Mouse (Mus musculus): ENCODE measurements at regions not wholly inside any gene's neighbourhood (a gene's known extent, or its start where the extent isn't known, plus 50 kb on each side); places are given as distances from the start of the nearest gene placed in this dataset.

- H3K27me3 ChIP-seq (ENCODE audit: control insufficient read depth, insufficient read depth, low read length), result no peaks in the 10 kb centered on the region
- H3K27ac ChIP-seq (replicated peaks; ENCODE audit: low read depth, low read length), result no peak overlapping the region
- TF ChIP-seq POLR2A (IDR thresholded peaks at IDR 0.05; ENCODE audit: borderline replicate concordance, extremely low read depth, insufficient read depth, insufficient read length), result no peak
- no peaks in the 10 kb centered on the region for H3K9me3 ChIP-seq (ENCODE audit: control insufficient read depth, low read length)
- H3K9ac ChIP-seq (ENCODE audit: low read depth, low read length, severe bottlenecking), result no peak overlapping the region
- H3K4me2 ChIP-seq (replicated peaks; ENCODE audit: low read depth, low read length, severe bottlenecking), result no peak overlapping the region
- H3K36me3 ChIP-seq (ENCODE audit: control insufficient read depth, insufficient read depth, low read length), result no peaks in the 10 kb centered on the region
- DNase-seq (ENCODE audit: low spot score) (peak; percentile 11), ATAC-seq (ENCODE audit: low FRiP score, low read depth) (no peak)
- no peak overlapping the region for H3K4me3 ChIP-seq (replicated peaks; ENCODE audit: low read length)
- 70% methylated on average over 1 of the region's 1 CpGs for WGBS
- no peaks in the 10 kb centered on the region for H3K4me1 ChIP-seq (ENCODE audit: control insufficient read depth, insufficient read depth, low read length)
Measured at GRCm38 (mm10) chr6:60445591-60445990, 384.1 kb downstream of the Snca start.

GRCm38 (mm10) chr6:60441952-60442351 is 387.7 kb downstream of the Snca start:
- H3K4me1 ChIP-seq (ENCODE audit: control insufficient read depth, insufficient read depth, low read length), result no peaks in the 10 kb centered on the region
- no peaks in the 10 kb centered on the region for H3K36me3 ChIP-seq (ENCODE audit: control insufficient read depth, insufficient read depth, low read length)
- ATAC-seq (ENCODE audit: low FRiP score, low read depth) (no peak), DNase-seq (ENCODE audit: low spot score) (no peak)
- no peak overlapping the region for H3K9ac ChIP-seq (ENCODE audit: low read depth, low read length, severe bottlenecking)
- no peak for TF ChIP-seq POLR2A (IDR thresholded peaks at IDR 0.05; ENCODE audit: borderline replicate concordance, extremely low read depth, insufficient read depth, insufficient read length)
- no peaks in the 10 kb centered on the region for H3K27me3 ChIP-seq (ENCODE audit: control insufficient read depth, insufficient read depth, low read length)
- H3K9me3 ChIP-seq (ENCODE audit: control insufficient read depth, low read length), result no peaks in the 10 kb centered on the region
- H3K4me2 ChIP-seq (replicated peaks; ENCODE audit: low read depth, low read length, severe bottlenecking), result no peak overlapping the region
- 85% methylated on average over 1 of the region's 1 CpGs for WGBS
- no peak overlapping the region for H3K27ac ChIP-seq (replicated peaks; ENCODE audit: low read depth, low read length)
- no peak overlapping the region for H3K4me3 ChIP-seq (replicated peaks; ENCODE audit: low read length)

GRCm38 (mm10) chr6:60411669-60412068 is 418.0 kb downstream of the Snca start:
- Histone ChIP-seq H3K9ac (ENCODE audit: low read depth, low read length, severe bottlenecking) (no peak overlapping the region), H3K36me3 (ENCODE audit: control insufficient read depth, insufficient read depth, low read length) (no peaks in the 10 kb centered on the region), H3K27me3 (ENCODE audit: control insufficient read depth, insufficient read depth, low read length) (no peaks in the 10 kb centered on the region), H3K9me3 (ENCODE audit: control insufficient read depth, low read length) (no peaks in the 10 kb centered on the region), H3K4me1 (ENCODE audit: control insufficient read depth, insufficient read depth, low read length) (no peaks in the 10 kb centered on the region), H3K4me2 (replicated peaks; ENCODE audit: low read depth, low read length, severe bottlenecking) (no peak overlapping the region), H3K27ac (replicated peaks; ENCODE audit: low read depth, low read length) (no peak overlapping the region), H3K4me3 (replicated peaks; ENCODE audit: low read length) (no peak overlapping the region)
- ATAC-seq (ENCODE audit: low FRiP score, low read depth) (no peak), DNase-seq (ENCODE audit: low spot score) (no peak)
- WGBS, result 82% methylated on average over 2 of the region's 2 CpGs
- TF ChIP-seq POLR2A (IDR thresholded peaks at IDR 0.05; ENCODE audit: borderline replicate concordance, extremely low read depth, insufficient read depth, insufficient read length), result no peak

GRCm38 (mm10) chr6:60411239-60411638 is 418.4 kb downstream of the Snca start:
- WGBS, result 85% methylated on average over 1 of the region's 1 CpGs
- DNase-seq (ENCODE audit: low spot score) (no peak), ATAC-seq (ENCODE audit: low FRiP score, low read depth) (no peak)
- no peak overlapping the region for H3K9ac ChIP-seq (ENCODE audit: low read depth, low read length, severe bottlenecking)
- no peaks in the 10 kb centered on the region for H3K36me3 ChIP-seq (ENCODE audit: control insufficient read depth, insufficient read depth, low read length)
- no peak overlapping the region for H3K27ac ChIP-seq (replicated peaks; ENCODE audit: low read depth, low read length)
- H3K9me3 ChIP-seq (ENCODE audit: control insufficient read depth, low read length), result no peaks in the 10 kb centered on the region
- TF ChIP-seq POLR2A (IDR thresholded peaks at IDR 0.05; ENCODE audit: borderline replicate concordance, extremely low read depth, insufficient read depth, insufficient read length), result no peak
- H3K4me2 ChIP-seq (replicated peaks; ENCODE audit: low read depth, low read length, severe bottlenecking), result no peak overlapping the region
- no peak overlapping the region for H3K4me3 ChIP-seq (replicated peaks; ENCODE audit: low read length)
- no peaks in the 10 kb centered on the region for H3K27me3 ChIP-seq (ENCODE audit: control insufficient read depth, insufficient read depth, low read length)
- no peaks in the 10 kb centered on the region for H3K4me1 ChIP-seq (ENCODE audit: control insufficient read depth, insufficient read depth, low read length)

GRCm38 (mm10) chr6:60410051-60410785 is 419.4 kb downstream of the Snca start:
- Histone ChIP-seq H3K4me2 (replicated peaks; ENCODE audit: low read depth, low read length, severe bottlenecking) (no peak overlapping the region), H3K27me3 (ENCODE audit: control insufficient read depth, insufficient read depth, low read length) (no peaks in the 10 kb centered on the region), H3K27ac (replicated peaks; ENCODE audit: low read depth, low read length) (no peak overlapping the region), H3K9ac (ENCODE audit: low read depth, low read length, severe bottlenecking) (no peak overlapping the region), H3K4me1 (ENCODE audit: control insufficient read depth, insufficient read depth, low read length) (no peaks in the 10 kb centered on the region), H3K9me3 (ENCODE audit: control insufficient read depth, low read length) (no peaks in the 10 kb centered on the region), H3K4me3 (replicated peaks; ENCODE audit: low read length) (no peak overlapping the region), H3K36me3 (ENCODE audit: control insufficient read depth, insufficient read depth, low read length) (no peaks in the 10 kb centered on the region)
- no peak for DNase-seq (ENCODE audit: low spot score)
- ATAC-seq (ENCODE audit: low FRiP score, low read depth), result no peak
- no peak for TF ChIP-seq POLR2A (IDR thresholded peaks at IDR 0.05; ENCODE audit: borderline replicate concordance, extremely low read depth, insufficient read depth, insufficient read length)
- 78% methylated on average over 4 of the region's 4 CpGs for WGBS
